Mouse (Mus musculus): ENCODE measurements at regions not wholly inside any gene's neighbourhood (a gene's known extent, or its start where the extent isn't known, plus 50 kb on each side); places are given as distances from the start of the nearest gene placed in this dataset.

DNA sequence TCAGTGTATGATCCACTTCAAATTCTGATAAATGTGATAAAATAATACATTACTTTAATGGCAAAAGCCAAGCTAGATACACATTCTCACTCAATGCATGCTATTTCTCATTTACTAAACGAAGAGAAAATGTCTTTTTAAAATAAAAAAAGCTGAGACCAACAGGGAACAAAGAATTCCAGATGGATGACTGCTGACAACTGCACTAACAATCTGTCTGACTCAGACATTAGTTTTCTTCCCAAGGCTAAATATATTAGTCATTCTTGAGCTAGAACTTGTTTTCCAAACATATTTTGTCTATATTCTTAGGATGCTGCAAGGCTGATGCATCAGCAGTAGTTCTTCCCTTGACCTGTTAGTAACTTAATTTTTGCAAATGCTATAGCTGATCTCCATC, 1008.2 kb downstream of the Sis start:
- H3K27ac ChIP-seq: no peak overlapping the region
- WGBS: 63% methylated on average over 1 of the region's 1 CpGs
- H3K9me3 ChIP-seq: no peaks in the 10 kb centered on the region
- no peak overlapping the region for H3K4me3 ChIP-seq
- DNase-seq (ENCODE audit: low spot score): no peak
- no peaks in the 10 kb centered on the region for H3K36me3 ChIP-seq
- no peaks in the 10 kb centered on the region for H3K4me1 ChIP-seq
- H3K27me3 ChIP-seq (ENCODE audit: insufficient read depth, poor library complexity, severe bottlenecking): no peaks in the 10 kb centered on the region

DNA sequence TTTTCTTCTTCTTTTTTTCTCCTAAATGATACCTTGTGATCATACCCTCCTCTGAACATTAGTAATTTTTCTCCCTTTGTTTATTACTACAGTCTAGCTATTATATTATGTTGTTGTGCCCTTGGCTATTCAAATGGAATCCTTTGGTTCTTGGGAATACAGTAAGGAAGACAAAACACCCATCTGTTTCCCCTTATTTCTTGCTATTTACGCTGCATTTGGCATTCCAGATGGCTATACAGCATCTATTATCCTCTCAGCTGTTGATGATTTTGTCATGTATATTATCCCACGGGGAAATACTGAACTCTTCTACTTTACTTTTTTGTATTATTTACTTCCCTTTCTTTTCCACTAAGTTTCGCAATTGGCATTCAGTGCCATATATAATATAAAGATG, 1047.8 kb downstream of the Sis start:
- no peaks in the 10 kb centered on the region for H3K27me3 ChIP-seq (ENCODE audit: insufficient read depth, poor library complexity, severe bottlenecking)
- H3K4me3 ChIP-seq: no peak overlapping the region
- WGBS: 69% methylated on average over 3 of the region's 3 CpGs
- H3K36me3 ChIP-seq: no peaks in the 10 kb centered on the region
- no peaks in the 10 kb centered on the region for H3K9me3 ChIP-seq
- no peaks in the 10 kb centered on the region for H3K4me1 ChIP-seq
- no peak for DNase-seq (ENCODE audit: low spot score)
- no peak overlapping the region for H3K27ac ChIP-seq

DNA sequence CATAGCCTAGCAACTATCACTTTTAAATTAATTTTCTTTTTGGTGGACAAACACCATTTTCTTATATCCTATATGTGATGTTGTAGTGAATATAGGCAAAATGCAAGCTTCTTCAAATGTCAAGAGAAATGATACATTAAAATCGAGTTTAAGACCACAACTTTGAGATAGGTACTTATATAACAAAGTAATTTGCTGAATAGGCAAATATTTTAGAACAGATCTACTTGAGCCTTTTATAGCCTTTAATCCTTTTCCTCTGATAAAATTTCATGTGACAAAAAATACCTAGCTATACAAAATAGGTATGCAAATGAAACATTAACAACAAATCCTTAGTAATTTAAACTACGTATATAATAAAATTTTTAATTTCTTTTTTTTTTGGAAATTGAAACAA, 1053.9 kb downstream of the Sis start:
- no peak overlapping the region for H3K27ac ChIP-seq
- DNase-seq (ENCODE audit: low spot score): no peak
- H3K27me3 ChIP-seq (ENCODE audit: insufficient read depth, poor library complexity, severe bottlenecking): no peaks in the 10 kb centered on the region
- H3K9me3 ChIP-seq: no peaks in the 10 kb centered on the region
- WGBS: 76% methylated on average over 2 of the region's 2 CpGs
- H3K4me3 ChIP-seq: no peak overlapping the region
- H3K4me1 ChIP-seq: no peaks in the 10 kb centered on the region
- H3K36me3 ChIP-seq: no peaks in the 10 kb centered on the region

DNA sequence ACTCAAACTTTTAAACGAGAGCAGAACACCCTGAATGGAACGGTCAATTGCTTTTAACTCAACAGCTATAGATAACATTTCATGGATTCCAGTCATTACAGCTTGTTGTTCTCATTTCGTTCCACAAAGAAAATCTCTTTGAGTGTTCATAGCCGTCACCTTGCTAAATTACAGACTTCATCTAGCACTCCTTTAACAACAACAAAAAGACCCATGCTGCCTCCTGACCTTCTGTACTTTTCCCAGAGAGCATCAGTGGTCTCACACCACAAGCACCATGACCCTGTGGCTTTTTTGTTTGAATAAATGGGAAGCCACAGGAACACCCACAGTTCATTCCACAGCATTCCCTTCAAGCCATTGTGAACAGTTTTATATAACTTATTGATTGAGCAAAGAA, 1058.4 kb downstream of the Sis start:
- no peaks in the 10 kb centered on the region for H3K9me3 ChIP-seq
- DNase-seq (ENCODE audit: low spot score): no peak
- no peak overlapping the region for H3K4me3 ChIP-seq
- no peaks in the 10 kb centered on the region for H3K36me3 ChIP-seq
- no peaks in the 10 kb centered on the region for H3K27me3 ChIP-seq (ENCODE audit: insufficient read depth, poor library complexity, severe bottlenecking)
- 57% methylated on average over 4 of the region's 4 CpGs for WGBS
- no peak overlapping the region for H3K27ac ChIP-seq
- no peaks in the 10 kb centered on the region for H3K4me1 ChIP-seq

DNA sequence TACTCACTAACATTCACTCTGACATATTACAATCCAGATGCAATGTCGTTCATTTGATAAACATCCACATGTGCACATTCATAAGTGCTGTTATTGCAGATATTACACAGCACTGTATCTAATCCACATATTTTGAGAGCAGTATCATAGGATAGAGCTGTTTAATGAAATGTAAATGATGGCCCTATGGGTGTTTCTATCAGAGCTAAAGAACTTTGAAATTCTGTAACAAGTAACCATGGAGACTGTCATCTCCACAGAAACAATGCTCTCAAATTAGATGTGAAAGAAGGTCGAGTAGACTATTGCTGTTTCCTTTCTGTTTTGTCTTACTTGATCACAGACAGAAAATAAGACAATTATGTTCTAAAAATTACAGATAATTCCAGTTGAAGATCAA, 1103.0 kb downstream of the Sis start:
- DNase-seq (ENCODE audit: low spot score): no peak
- Histone ChIP-seq H3K4me1 (no peaks in the 10 kb centered on the region), H3K9me3 (no peaks in the 10 kb centered on the region), H3K36me3 (no peaks in the 10 kb centered on the region), H3K27ac (no peak overlapping the region), H3K27me3 (ENCODE audit: insufficient read depth, poor library complexity, severe bottlenecking) (no peaks in the 10 kb centered on the region), H3K4me3 (no peak overlapping the region)
- 68% methylated on average over 2 of the region's 2 CpGs for WGBS

DNA sequence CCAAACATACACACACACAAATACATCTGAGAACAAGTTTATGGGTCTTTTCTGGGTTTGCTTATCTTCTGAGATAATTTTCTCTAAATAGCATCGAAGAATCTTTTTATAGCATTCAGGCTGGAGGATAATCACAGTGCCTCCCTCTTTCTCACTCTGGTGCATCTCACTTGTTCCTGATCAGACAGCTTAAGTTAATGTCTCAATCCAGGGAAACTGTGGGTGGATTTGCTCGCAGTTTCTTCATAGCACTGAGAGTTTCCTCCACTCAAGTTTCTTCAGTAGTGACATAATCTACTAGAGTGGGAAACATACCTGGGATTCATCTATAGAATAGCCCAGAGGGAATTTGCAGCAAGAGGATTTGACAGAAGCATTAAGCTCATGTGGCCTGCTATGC, 1131.6 kb downstream of the Sis start:
- no peak for DNase-seq (ENCODE audit: low spot score)
- Histone ChIP-seq H3K4me3 (no peak overlapping the region), H3K27ac (0 out of 2 replicates have a peak overlapping the region, but pooled peaks have one; percentile 6), H3K36me3 (no peaks in the 10 kb centered on the region), H3K27me3 (ENCODE audit: insufficient read depth, poor library complexity, severe bottlenecking) (no peaks in the 10 kb centered on the region), H3K9me3 (no peaks in the 10 kb centered on the region), H3K4me1 (no peaks in the 10 kb centered on the region; the same call in 1 of the 2 replicates)
- WGBS: 46% methylated on average over 2 of the region's 2 CpGs
